Mouse (Mus musculus) small intestine, adult 2 months (tissue): Measurements from ENCODE around the gene Gucy2d.

Experiments used
- CTCF ChIP-seq: fragments of 200-500 bp; IDR thresholded peaks from 2 replicates; pipeline ENCODE4 v1.5.1; 2012; ENCODE audit warnings: low read depth, mild to moderate bottlenecking, control low read depth, inconsistent platforms, low read length, moderate library complexity, mixed read lengths; ENCODE audit not compliant: insufficient replicate concordance, insufficient read length; ENCODE audit errors: extremely low read depth
- POLR2A ChIP-seq: fragments of 200-500 bp; IDR thresholded peaks from 2 replicates; pipeline ENCODE4 v1.6.1; 2012; ENCODE audit warnings: low read depth, mild to moderate bottlenecking, control low read depth, inconsistent platforms, low read length, moderate library complexity

- TF ChIP-seq CTCF (no peak), POLR2A (no peak)
Measured at GRCm38 (mm10) chr7:98425551-98425950, 14.7 kb upstream of the Gucy2d start.
